Mouse (Mus musculus) erythroid progenitor cell, adult 5-6 weeks (primary cell): Measurements from ENCODE around the gene Stac2. TPM values are rescaled to one million over a fixed set of nuclear protein-coding genes. Genes with fewer than 3 reads are reported as not detected.

Experiments
- ATAC-seq: replicated peaks from 2 replicates; pipeline ENCODE4 v1.8.0; 2016; ENCODE audit warnings: moderate number of reproducible peaks, mild to moderate bottlenecking, moderate TSS enrichment, inconsistent platforms; ENCODE audit not compliant: poor library complexity, low FRiP score, severe bottlenecking
- total RNA-seq, 2 experiments: library from RNA; stranded (forward) in 1 of 2; stranded (reverse) in 1 of 2; fragments of 150-400 nt in 1 of 2; fragments of 186-747, 209-891 nt in 1 of 2; gene quantifications; 2 replicates each; pipeline versions ENCODE4 v1.2.3 to v1.2.4; 2015 to 2017; ENCODE audit warnings: low replicate concordance in 2 of 2

The Stac2 gene
- total RNA-seq (2015; ENCODE audit: low replicate concordance), result not detected in 2 replicates
- total RNA-seq (2017; ENCODE audit: low replicate concordance), result not detected in 2 replicates

DNA sequence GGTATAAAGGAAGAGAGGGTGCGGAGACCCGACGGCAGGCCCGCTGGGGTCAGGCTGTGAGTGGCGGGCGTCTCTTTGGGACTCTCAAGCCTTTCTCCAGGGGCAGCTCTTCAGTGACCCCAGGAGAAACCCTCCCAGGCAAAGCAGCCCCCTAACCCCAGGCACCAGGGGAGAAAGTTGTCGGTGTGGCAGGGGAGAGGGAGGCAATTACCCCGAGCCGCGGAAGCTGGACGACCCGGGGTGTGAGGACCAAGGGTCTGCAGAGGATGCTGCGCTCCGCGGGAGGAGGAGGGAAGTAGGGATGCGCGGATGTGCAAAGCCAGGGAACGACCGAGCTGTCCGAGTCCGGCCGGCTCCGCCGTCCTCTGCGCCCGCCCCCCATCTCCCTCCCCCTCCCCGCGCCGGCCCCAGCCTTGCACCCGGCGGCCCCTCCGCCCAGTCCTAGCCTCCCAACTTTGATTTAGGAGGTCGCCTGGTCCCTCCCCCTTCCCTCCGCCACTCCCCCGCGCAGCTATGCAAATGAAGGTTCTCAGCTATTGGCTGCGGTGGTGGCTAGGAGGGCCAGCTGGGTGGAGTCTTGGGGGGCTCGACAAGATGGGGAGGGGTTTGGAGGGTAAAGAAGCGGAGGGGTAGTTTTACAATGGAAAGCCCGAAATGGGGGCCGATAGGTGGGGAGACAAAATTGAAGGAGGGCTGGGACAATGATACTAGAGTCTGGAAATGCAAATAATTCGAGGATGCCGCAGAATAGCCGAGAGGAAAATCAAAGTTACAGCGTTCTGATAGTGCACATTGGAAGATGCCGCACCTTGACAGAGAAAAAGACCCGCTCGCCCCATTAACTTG, at the start of gene Stac2:
Gene Stac2, minus strand, starts transcription at position 474 of the 846 bp plus-strand sequence.
- ATAC-seq, result no peak

DNA sequence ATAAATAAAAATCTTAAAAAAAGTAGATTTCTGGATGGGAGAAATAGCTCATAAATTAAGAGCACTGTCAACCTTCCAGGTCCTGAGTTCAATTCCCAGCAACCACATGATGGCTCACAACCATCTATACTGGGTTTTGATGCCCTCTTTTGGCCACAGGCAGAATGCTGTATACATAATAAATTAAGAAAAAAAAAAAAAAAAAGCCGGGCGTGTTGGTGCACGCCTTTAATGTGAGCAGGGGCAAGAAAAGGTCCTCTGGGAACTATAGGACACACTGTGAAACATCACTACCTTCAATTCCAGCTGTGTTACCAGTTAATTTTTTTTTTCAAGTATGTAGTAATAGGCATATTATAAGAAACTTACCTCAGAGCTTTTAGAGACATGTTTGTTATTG, 48.1 kb upstream of the Stac2 start:
- no peak for ATAC-seq

DNA sequence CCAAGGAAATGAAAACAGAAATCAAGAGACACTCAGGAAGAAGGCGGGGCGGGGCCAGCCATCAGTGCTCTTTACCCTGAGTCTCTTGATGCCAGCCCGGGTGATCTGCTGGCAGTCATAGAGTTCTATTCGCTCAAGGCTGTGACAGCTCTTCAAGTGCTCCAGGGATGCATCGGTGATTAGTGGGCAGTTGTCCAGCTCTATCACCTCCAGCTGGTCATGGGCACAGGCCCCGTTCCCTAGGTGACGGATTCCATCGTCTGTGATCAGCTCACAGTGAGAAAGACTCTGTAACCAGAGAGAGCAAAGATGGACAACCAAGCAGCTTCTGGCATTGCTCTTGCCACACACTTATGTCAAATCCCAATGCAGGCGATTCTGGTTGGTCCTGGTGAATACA, 37.3 kb upstream of the Stac2 start:
- ATAC-seq, result no peak

DNA sequence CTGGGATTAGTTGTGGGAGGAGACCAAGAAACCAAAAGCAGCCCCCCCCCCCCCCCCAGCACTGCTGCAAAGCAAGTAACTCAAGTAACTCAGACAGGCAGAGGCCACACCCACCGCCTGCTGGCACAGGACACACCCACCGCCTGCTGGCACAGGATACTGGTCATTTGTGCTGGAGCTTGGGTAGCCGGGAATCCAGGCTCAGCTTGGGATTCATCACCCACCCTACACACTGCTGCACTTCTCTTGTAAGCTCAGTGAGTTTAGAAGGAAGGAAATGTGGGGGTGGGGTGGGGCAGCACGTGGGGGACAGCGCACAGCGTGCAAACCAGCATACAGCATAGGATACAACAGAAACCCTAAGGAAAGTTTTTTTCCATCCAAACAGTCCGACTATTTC, 35.0 kb upstream of the Stac2 start:
- no peak for ATAC-seq

DNA sequence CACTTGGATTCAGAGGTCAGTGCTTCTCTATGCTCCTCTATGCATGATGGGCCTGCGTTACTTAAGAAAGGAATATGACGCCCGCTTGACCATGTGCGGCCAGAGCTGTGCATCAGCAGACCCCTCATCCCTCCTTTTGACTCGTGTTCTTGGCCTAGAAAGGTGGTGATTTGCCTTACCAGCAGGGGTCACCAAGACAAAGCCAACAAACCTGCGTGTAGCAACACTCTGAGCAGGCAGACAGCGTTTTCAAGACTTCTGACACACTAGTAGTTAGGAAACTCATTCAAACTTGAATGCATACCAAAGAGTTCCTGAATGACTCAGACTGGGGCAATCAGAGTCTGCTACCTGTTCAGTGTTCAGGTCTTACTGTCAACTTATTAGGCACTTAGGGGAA, 33.3 kb upstream of the Stac2 start:
- ATAC-seq, result no peak

DNA sequence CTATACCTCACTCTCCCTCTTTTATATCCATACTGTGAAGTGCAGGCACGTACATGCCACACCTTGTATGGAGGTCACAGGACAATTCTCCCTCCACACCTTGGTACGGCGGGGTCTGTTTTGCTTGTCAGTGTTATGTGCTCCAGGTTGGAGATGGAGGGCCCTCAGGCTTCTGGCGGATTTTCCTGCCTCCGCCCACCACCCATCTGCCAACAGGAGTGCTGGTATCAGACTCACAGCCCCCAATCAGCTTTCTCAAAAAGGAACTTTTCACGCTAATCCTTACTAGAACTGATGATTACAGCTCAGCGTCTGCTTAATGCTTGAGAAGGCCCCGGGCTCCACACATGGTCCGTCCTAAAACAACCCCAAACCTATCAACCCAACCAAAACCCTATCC, 32.9 kb upstream of the Stac2 start:
- no peak for ATAC-seq

DNA sequence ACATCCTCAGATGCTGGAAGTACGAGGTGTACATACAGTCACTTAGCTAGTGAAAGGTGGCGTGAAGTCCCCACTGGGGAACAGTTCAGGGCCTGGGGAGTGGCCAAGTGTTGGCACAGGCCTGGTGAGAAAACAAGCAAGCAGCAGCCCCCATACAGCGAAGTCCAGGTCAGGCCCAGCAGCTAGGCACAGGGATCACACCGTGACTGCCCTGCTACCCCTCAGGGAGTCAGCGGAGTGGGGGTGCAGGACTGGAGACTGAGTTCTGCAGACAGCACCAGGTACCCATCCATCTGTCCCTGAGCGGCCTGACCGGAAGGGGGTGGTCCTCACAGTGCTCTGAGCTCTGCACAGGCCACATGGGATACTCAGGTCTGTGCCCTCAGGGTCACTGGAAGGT, 29.5 kb upstream of the Stac2 start:
- no peak for ATAC-seq

DNA sequence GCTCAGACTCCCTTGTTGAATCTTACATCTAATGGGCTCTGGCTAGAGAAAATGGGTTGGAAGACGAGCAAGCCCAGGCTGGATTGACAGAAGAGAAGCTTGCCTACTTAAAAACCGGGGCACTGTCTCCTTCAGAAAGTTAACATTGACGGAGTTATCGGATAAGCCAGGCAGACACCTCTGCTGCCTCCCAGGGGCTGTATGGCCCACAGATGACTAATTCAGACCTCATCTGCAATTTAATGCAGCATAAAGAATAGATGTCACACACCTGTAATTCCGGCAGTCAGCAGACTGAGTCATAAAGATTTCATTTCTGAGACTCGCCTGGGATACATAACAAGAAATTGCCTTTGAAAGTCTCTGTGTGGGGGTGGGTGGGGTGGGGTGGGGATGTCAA, 27.2 kb upstream of the Stac2 start:
- ATAC-seq, result no peak

DNA sequence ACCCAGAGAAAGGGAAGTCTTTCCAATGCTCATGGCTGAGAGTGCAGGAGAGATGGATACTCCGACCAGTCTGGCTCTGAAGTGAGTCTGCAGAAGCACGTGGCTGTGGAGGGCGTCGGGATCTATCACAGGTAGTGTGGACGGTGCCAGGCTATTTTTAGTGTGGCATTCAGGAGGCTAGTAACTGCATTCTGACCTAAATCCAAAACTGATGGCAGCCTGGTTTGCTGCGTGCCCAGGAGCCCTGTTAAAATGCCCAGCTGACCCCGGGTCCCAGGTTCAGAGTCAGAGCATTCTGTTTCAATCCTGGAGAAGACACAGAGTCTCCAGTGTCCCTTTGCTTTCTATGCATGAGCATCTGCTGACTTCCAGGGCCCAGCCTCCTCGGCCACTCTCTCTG, 23.8 kb upstream of the Stac2 start:
- ATAC-seq, result no peak

DNA sequence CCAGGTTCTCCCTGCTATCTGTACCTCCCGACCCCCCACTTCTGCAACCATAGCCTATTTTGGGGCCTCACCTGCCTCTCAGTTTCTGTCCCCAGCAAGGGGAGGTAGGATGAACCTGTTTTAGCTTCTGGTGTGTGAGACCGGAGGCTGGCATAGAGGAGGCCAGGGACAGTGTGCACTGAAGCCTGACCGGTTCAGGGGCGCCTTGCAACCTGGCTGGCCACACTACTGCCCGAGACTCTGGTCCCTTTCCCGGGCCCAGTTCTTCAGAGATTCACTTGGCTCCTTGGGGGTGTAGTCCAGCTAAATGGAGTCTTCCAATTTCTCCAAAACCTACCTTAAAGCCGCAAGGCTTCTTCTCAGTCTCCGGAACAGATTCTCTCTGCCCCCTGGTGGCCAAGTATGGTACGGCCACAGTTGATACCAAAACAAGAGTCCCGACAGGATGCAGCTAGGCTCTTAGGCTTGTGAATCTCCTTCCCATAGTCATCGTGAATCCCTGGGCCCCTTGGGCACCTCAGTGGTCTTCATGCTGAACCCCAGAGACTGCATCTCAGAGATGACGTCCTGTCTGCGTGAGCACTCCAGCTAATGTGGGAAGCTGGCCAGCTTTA, 22.0 kb upstream of the Stac2 start:
- ATAC-seq, result peak; percentile 93

DNA sequence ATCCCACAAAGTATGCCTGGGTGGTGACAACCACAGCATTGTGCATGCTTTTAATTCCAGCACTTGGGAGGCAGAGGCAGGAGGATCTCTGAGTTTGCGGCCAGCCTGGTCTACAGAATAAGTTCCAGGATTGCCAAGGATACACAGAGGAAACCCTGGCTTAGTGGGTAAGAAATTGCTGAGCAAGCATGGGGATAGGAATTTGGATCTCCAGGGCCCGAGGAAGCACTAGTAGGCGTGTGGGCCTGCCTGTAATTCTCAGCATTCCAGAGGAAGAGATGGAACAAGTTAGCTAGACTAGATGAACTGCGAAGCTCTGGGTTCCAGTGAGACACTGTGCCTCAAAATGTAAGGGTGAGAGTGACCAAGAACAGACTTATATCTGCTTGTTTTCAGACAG, 20.2 kb upstream of the Stac2 start:
- no peak for ATAC-seq

DNA sequence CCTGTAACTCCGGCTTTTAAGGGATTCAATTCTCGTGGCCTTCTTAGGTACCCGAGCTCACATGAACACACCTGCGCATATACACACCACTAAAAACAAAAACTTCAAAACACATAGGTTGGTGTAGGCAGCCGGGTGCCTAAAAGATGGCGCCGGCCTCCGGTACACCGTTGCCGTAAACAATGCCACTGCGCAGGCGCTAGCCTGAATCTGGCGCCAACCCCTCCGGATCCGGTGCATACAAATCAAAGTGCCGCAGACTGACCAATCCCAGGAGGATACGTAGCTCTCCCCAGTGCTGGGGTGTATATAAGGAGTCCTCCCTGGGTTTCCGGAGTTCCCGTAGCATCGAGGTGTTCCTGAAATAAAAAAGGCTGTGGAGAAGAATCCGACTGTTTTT, 14.0 kb upstream of the Stac2 start:
- no peak for ATAC-seq

DNA sequence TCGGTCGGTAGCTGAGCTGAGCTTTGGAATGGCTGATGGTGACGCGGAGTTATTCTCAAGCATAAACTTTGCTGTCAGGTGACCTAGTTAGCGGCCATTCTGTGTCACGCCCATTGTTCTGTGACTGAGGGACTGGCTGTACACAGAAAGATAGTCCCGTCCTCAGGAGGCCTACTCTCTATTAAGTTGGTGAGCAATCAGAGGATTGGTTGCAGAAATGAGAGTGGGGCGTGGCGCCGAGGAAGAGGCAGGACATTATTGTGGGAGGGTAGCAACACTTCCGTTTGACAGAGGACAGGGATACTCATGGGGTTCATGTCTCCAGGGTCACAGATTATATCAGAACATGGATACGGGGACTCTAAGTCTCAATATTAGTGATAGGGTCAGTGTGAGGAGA, 12.9 kb upstream of the Stac2 start:
- ATAC-seq, result no peak

DNA sequence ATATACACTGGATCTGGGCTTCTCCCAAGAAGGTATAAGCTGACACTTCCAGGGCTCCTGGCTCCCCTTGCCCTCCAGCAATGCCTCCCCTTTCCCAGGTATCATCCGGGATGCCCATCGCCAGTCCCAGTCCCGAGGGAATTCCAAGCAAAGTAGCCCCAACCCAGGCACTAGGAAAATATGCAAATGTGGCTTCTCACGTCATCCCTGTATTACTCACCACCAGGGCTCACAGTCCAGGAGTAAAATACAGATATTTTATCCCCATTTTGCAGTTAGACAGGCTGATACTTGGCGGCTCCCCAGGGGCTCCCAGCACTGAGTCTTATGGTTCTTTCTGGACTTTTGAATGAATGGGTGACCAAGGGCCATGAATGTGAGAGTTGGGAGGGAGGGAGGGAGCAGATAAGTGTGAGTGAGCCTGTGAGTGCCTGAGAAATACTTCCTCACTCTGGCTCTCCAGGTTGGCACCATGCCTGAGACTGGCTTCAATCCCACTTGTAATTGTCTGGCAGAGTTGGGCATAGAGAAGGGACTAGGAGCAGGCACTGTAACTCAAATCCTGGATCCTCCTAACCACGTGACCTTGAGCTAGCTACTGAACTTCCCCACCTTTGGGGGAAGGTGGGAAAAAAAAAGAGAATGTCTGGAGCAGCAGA, 8.8 kb upstream of the Stac2 start:
- no peak for ATAC-seq

DNA sequence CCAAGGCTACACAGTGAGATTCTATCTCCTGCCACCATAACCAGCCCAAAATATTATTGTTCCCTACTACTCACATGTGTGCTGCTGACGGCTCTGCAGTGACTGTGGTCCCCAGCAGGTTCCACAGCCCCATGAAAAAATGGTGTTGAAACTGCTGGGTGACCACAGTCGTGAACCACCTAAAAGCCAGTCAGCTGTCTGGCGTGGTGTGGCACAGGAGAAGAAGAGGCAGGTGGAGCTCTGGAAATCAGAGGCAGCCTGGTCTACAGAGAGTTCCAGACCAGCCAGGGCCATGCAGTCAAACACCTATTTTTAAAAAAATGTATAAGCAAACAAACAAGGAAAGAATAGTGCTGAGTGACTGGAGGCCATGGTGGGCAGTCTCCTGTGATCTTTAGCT, 8.2 kb upstream of the Stac2 start:
- ATAC-seq, result no peak

DNA sequence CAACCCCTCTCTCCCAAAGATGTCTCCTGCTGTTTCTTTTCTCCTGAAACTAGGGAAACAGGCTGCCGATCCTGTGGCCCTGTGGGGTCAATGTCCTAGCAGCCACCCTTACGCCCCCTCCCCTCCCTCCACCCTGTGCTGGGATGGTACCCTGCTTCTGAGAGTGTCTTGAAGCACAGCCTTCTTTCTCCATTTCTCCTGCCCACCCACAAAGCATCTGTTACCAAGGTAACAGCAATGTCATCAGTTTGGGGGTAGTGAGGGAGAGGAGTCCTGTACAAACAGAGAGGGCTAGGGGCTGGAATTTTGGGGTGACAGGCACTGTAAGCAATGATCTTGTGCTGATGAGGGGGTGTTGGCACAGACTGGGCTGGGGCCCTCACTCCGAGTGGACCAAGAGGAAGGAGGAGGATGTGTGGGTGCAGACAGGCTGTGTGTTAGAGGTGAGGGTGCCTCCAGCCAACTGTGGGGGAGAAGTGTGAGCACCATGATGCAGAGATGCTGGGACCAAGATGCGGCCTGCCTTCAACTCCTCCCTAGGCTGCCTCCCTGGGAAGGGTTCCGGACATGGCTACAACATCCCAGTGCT, 6.9 kb upstream of the Stac2 start:
- ATAC-seq, result no peak

DNA sequence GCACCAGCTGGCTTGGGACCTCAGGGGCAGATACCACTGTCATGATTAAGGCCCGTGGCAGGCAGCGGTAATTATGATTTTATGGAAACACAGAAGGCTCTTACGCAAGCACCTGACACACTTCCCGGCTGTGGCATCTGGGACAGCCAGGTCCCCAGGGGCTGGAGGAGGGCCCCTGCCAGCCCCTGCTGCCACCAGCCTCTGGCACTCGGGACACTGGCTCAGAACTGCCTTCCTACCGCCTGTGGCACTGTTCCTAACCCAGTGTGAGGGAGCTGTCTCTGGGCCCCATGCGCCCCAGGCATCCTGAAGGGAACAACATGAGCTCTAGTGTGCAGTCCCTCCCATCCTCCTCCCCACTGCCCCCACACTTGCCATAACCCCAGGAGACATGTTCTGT, 6.4 kb upstream of the Stac2 start:
- ATAC-seq, result no peak

DNA sequence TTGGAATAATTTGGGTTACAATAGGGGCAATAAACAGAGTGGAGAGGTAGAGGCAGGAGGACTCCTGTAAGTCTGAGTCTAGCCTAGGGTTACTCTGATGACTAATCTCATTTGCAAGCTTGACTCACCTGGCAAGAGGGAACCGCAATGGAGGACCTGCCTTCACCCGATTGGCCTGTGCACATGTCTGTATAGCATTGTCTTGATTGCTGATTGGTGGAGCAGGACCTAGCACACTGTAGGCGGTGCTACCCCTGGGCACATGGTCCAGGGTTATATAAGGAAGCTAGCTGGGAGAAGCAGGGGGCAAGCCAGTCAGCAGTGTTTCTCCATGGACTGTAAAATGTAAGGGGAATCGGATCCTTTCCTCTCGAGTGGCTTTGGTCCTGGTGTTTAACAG, 4.7 kb upstream of the Stac2 start:
- ATAC-seq, result no peak

DNA sequence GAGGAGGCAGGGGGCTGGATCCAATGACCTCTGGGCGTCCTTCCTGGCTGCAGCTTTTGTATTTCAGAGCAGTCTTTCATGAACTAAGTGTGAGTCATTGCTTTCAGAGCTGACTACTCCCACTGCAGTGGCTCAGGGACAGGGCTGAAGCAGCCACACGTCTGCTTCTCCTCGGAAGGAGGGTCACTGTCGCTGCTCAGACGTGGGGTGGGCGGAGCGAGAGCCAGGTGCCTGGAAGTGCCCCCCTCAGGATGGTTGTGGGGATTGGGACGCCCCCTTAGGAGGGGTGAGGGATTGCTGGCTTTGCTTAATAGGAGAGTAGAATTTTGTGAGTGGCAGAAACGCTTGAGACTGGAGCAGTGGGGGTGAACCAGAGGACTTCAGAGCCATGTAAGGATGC, 4.2 kb upstream of the Stac2 start:
- no peak for ATAC-seq

DNA sequence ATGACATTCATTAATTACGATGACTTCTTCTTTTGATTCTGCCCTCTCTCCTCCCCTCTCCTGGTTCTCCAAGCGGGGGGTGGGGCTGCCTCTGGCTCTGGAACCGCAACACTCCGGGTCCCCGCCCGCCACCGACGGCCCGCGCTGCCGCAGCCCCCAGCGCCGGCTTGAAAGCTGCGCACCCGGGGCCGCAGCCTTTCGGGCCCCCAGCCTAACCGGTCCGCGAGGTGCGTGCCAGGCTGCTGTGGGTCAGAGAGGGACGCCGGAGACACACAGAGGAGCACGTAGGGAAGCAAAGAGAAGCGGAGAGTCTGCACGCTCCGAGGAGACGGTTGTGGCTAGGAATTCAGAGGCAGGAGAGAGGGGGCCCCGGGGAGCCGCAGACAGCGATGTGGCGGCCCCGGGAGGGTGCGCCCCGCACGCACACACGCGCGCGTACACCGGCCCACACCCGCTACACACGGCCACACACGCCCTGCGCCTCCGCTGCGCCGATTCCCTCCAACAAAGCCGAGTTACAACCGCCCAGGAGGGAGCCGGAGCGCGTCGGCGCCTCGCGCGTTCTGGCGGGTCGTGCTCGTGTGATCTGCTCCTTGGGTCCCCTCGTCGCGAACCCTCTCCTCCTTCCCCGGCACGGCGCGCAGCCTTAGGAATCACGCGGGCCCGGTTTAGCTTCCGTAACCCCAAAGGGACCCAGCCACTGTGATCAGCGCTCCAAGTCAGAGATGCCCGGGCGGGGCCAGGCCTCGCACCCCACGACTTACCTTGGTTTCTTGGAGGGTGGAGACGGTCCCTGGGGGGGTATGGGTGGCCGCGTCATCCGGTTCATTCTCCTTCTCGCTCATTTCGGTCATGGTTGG, 903 bp downstream of the Stac2 start:
- ATAC-seq, result no peak
